Comparison of ENCODE assay signal across 8 mouse cellular contexts in genomic region chr13:21718381-21719080, GRCm38 (mm10). TPM values are rescaled to one million over a fixed set of nuclear protein-coding genes. Genes with fewer than 3 reads are reported as not detected.
A peak's percentile ranks its signal among the peaks of the same experiment; 100 is the strongest.
DNase-seq lines count a peak whose midpoint lies in the region; ATAC-seq and TF ChIP-seq lines count a peak whose summit lies in the region.

No protein-coding gene starts in this region.

- H3K9me3 ChIP-seq in heart, postnatal 0 days (replicated peaks; ENCODE audit: control insufficient read depth, low read length) = no peaks in the 10 kb centered on the region
- no peaks in the 10 kb centered on the region for H3K9me3 ChIP-seq in hindbrain, embryonic 13.5 days
- no peaks in the 10 kb centered on the region for H3K9me3 ChIP-seq in midbrain, embryonic 15.5 days

- peak overlapping the region; percentile 16; the same call in 1 of the 2 replicates for H3K27ac ChIP-seq in heart, postnatal 0 days (ENCODE audit: low read depth)
- H3K27ac ChIP-seq in heart, adult 2 months = no peak overlapping the region
- H3K27ac ChIP-seq in hindbrain, embryonic 13.5 days = peak overlapping the region; percentile 81
- peak overlapping the region; percentile 58; the same call in 1 of the 2 replicates for H3K27ac ChIP-seq in midbrain, embryonic 15.5 days

- WGBS in heart, postnatal 0 days = 75% methylated on average over 4 of the region's 4 CpGs
- 89% methylated on average over 4 of the region's 4 CpGs for WGBS in heart, adult 2 months
- 67% methylated on average over 4 of the region's 4 CpGs for WGBS in hindbrain, embryonic 13.5 days
- WGBS in midbrain, embryonic 15.5 days = 58% methylated on average over 4 of the region's 4 CpGs

- peaks cover 21% of the 10 kb centered on the region for H3K4me1 ChIP-seq in heart, postnatal 0 days (ENCODE audit: control insufficient read depth, insufficient read depth)
- peaks cover 3% of the 10 kb centered on the region for H3K4me1 ChIP-seq in heart, adult 2 months (ENCODE audit: control insufficient read depth, insufficient read depth, low read length)
- peaks cover 38% of the 10 kb centered on the region for H3K4me1 ChIP-seq in hindbrain, embryonic 13.5 days (replicated peaks)
- H3K4me1 ChIP-seq in midbrain, embryonic 15.5 days = peaks cover 36% of the 10 kb centered on the region

- H3K27me3 ChIP-seq in heart, postnatal 0 days (ENCODE audit: control insufficient read depth, insufficient read depth, low read length) = no peaks in the 10 kb centered on the region
- H3K27me3 ChIP-seq in heart, adult 2 months (ENCODE audit: control insufficient read depth, insufficient read depth, low read length) = no peaks in the 10 kb centered on the region
- H3K27me3 ChIP-seq in hindbrain, embryonic 13.5 days = no peaks in the 10 kb centered on the region
- H3K27me3 ChIP-seq in midbrain, embryonic 15.5 days (replicated peaks) = no peaks in the 10 kb centered on the region

- ATAC-seq in heart, postnatal 0 days (ENCODE audit: insufficient read depth, low read depth) = no peak
- no peak for ATAC-seq in hindbrain, embryonic 13.5 days (ENCODE audit: low FRiP score)
- no peak for ATAC-seq in midbrain, embryonic 15.5 days (replicated peaks)

- H3K4me3 ChIP-seq in heart, postnatal 0 days (ENCODE audit: low read depth, low read length) = peak overlapping the region; percentile 30
- H3K4me3 ChIP-seq in heart, adult 2 months = no peak overlapping the region
- H3K4me3 ChIP-seq in hindbrain, embryonic 13.5 days = peak overlapping the region; percentile 46
- peak overlapping the region; percentile 39 for H3K4me3 ChIP-seq in midbrain, embryonic 15.5 days

- no peaks in the 10 kb centered on the region for H3K36me3 ChIP-seq in heart, postnatal 0 days (replicated peaks; ENCODE audit: control insufficient read depth, insufficient read depth, low read length)
- peaks cover 2% of the 10 kb centered on the region; the same call in 1 of the 2 replicates for H3K36me3 ChIP-seq in heart, adult 2 months (ENCODE audit: control insufficient read depth, insufficient read depth, low read length)
- H3K36me3 ChIP-seq in hindbrain, embryonic 13.5 days = no peaks in the 10 kb centered on the region
- no peaks in the 10 kb centered on the region for H3K36me3 ChIP-seq in midbrain, embryonic 15.5 days (replicated peaks)

- no peak for TF ChIP-seq EP300 in heart, postnatal 0 days (IDR thresholded peaks at IDR 0.05; ENCODE audit: low read depth)
- TF ChIP-seq EP300 in heart, adult 2 months (IDR thresholded peaks at IDR 0.05; ENCODE audit: insufficient read depth, low read depth, low read length) = no peak

- H3K9ac ChIP-seq in heart, postnatal 0 days (replicated peaks; ENCODE audit: low read depth, low read length) = peak overlapping the region; percentile 51; the same call in 1 of the 2 replicates
- no peak overlapping the region for H3K9ac ChIP-seq in heart, adult 2 months (ENCODE audit: low read depth, low read length)
- peak overlapping the region; percentile 80 for H3K9ac ChIP-seq in hindbrain, embryonic 13.5 days
- peak overlapping the region; percentile 21; the same call in 1 of the 2 replicates for H3K9ac ChIP-seq in midbrain, embryonic 15.5 days

- DNase-seq in heart, postnatal 0 days (ENCODE audit: low spot score) = no peak
- no peak for DNase-seq in heart, adult 2 months
- peak; percentile 47 for DNase-seq in c-Kit-negative CD71-positive TER-119-positive erythroid progenitor cells, embryonic 14.5 days (ENCODE audit: low read depth, low spot score)
- DNase-seq in right cerebral cortex, postnatal 4 days = no peak
- no peak for DNase-seq in frontal cortex, postnatal 36 days (ENCODE audit: low spot score in 2 of 2)
- no peak for DNase-seq in adrenal gland, adult 18-20 months (ENCODE audit: low spot score in 2 of 2)

- H3K4me2 ChIP-seq in heart, postnatal 0 days (ENCODE audit: low read depth, low read length) = peak overlapping the region; percentile 54
- H3K4me2 ChIP-seq in hindbrain, embryonic 13.5 days = peak overlapping the region; percentile 75
- H3K4me2 ChIP-seq in midbrain, embryonic 15.5 days = peak overlapping the region; percentile 78

- no peak for TF ChIP-seq CTCF in heart, postnatal 0 days (IDR thresholded peaks at IDR 0.05; ENCODE audit: low read depth)
- TF ChIP-seq CTCF in heart, adult 2 months (IDR thresholded peaks at IDR 0.05) = no peak

- intact Hi-C loops in heart, adult 2 months (cut with DNase I) = loop anchor here (10.0 kb wide), 4 partner anchors 196 to 1976 kb away; partner anchors contain the start of genes Hist1h1t, Hist1h4c and Hist1h4d

- no peaks in the 10 kb centered on the region for H3K79me2 ChIP-seq in heart, adult 2 months (replicated peaks; ENCODE audit: control insufficient read depth, insufficient read depth, low read length)

- TF ChIP-seq POLR2A in heart, adult 2 months (IDR thresholded peaks at IDR 0.05; ENCODE audit: insufficient read depth, low read depth, low read length) = no peak

RNA-seq across cellular contexts. Expression of gene Hist1h3h, which starts 1.1 kb away (rescaled TPM):
- 1,332 and 1,437 TPM in 2 replicates for total RNA-seq in heart, postnatal 0 days (2014; rRNA removed; ENCODE audit: low replicate concordance)
- polyA plus RNA-seq in heart, postnatal 0 days (2015; fragmentation: Nextera tagmentation; extraction: Ambion mirVana) = 1.8 TPM in 1 of 2 replicates, not detected in the other
- 1 to 10 TPM; 5.5 to 9.1 TPM for total RNA-seq in heart, adult 2 months (2021)
- not detected in 2 replicates for polyA plus RNA-seq in heart, adult 2 months (2012; rRNA removed)
- 5.9 and 6.4 TPM in 2 replicates for polyA plus RNA-seq in hindbrain, embryonic 13.5 days (2015; fragmentation: Nextera tagmentation; extraction: Ambion mirVana)
- polyA plus RNA-seq in midbrain, embryonic 15.5 days (2015; fragmentation: Nextera tagmentation; extraction: Ambion mirVana) = 1.1 TPM in 1 of 2 replicates, not detected in the other
- total RNA-seq in adrenal gland, adult 18-20 months (2021) = 10 to 100 TPM; 25.1 to 28.5 TPM

RNA-seq across cellular contexts. Expression of gene Hist1h2ai, which starts 2.3 kb away (rescaled TPM):
- 828 and 1,538 TPM in 2 replicates for total RNA-seq in heart, postnatal 0 days (2014; rRNA removed; ENCODE audit: low replicate concordance)
- 3.6 and 4.3 TPM in 2 replicates for polyA plus RNA-seq in heart, postnatal 0 days (2015; fragmentation: Nextera tagmentation; extraction: Ambion mirVana)
- 1 to 10 TPM; 3.5 to 9.1 TPM for total RNA-seq in heart, adult 2 months (2021)
- 1.6 TPM in 1 of 2 replicates, not detected in the other for polyA plus RNA-seq in heart, adult 2 months (2012; rRNA removed)
- polyA plus RNA-seq in hindbrain, embryonic 13.5 days (2015; fragmentation: Nextera tagmentation; extraction: Ambion mirVana) = 12.9 and 14.0 TPM in 2 replicates
- 3.9 and 10.3 TPM in 2 replicates for polyA plus RNA-seq in midbrain, embryonic 15.5 days (2015; fragmentation: Nextera tagmentation; extraction: Ambion mirVana)
- 10 to 100 TPM; 21.4 to 30.6 TPM for total RNA-seq in adrenal gland, adult 18-20 months (2021)

RNA-seq across cellular contexts. Expression of gene Hist1h2bl, which starts 2.6 kb away (rescaled TPM):
- total RNA-seq in heart, postnatal 0 days (2014; rRNA removed; ENCODE audit: low replicate concordance) = 431 and 666 TPM in 2 replicates
- polyA plus RNA-seq in heart, postnatal 0 days (2015; fragmentation: Nextera tagmentation; extraction: Ambion mirVana) = 0.55 and 0.98 TPM in 2 replicates
- 10 to 100 TPM; 10.5 to 12.9 TPM for total RNA-seq in heart, adult 2 months (2021)
- not detected in 2 replicates for polyA plus RNA-seq in heart, adult 2 months (2012; rRNA removed)
- 1.1 and 1.9 TPM in 2 replicates for polyA plus RNA-seq in hindbrain, embryonic 13.5 days (2015; fragmentation: Nextera tagmentation; extraction: Ambion mirVana)
- 0.59 TPM in 1 of 2 replicates, not detected in the other for polyA plus RNA-seq in midbrain, embryonic 15.5 days (2015; fragmentation: Nextera tagmentation; extraction: Ambion mirVana)
- 10 to 100 TPM; 21.3 to 23.3 TPM for total RNA-seq in adrenal gland, adult 18-20 months (2021)

RNA-seq across cellular contexts. Expression of gene Hist1h2bm, which starts 3.3 kb away (rescaled TPM):
- 1,438 and 1,618 TPM in 2 replicates for total RNA-seq in heart, postnatal 0 days (2014; rRNA removed; ENCODE audit: low replicate concordance)
- polyA plus RNA-seq in heart, postnatal 0 days (2015; fragmentation: Nextera tagmentation; extraction: Ambion mirVana) = 0.60 and 0.90 TPM in 2 replicates
- 1 to 10 TPM in 1 of 2 experiments, under 1 TPM in 1; 0.78 to 2.8 TPM for total RNA-seq in heart, adult 2 months (2021)
- polyA plus RNA-seq in heart, adult 2 months (2012; rRNA removed) = 0.27 TPM in 1 of 2 replicates, not detected in the other
- polyA plus RNA-seq in hindbrain, embryonic 13.5 days (2015; fragmentation: Nextera tagmentation; extraction: Ambion mirVana) = 1.9 and 2.3 TPM in 2 replicates
- polyA plus RNA-seq in midbrain, embryonic 15.5 days (2015; fragmentation: Nextera tagmentation; extraction: Ambion mirVana) = 0.39 and 1.7 TPM in 2 replicates
- 1 to 10 TPM; 5.2 to 5.8 TPM for total RNA-seq in adrenal gland, adult 18-20 months (2021)

RNA-seq across cellular contexts. Expression of gene Hist1h4j, which starts 16.3 kb away (rescaled TPM):
- 962 and 1,129 TPM in 2 replicates for total RNA-seq in heart, postnatal 0 days (2014; rRNA removed; ENCODE audit: low replicate concordance)
- polyA plus RNA-seq in heart, postnatal 0 days (2015; fragmentation: Nextera tagmentation; extraction: Ambion mirVana) = 0.20 and 0.27 TPM in 2 replicates
- 1 to 10 TPM; 1.8 to 3.2 TPM for total RNA-seq in heart, adult 2 months (2021)
- polyA plus RNA-seq in heart, adult 2 months (2012; rRNA removed) = 0.73 TPM in 1 of 2 replicates, not detected in the other
- polyA plus RNA-seq in hindbrain, embryonic 13.5 days (2015; fragmentation: Nextera tagmentation; extraction: Ambion mirVana) = 0.39 and 0.84 TPM in 2 replicates
- 0.93 TPM in 1 of 2 replicates, not detected in the other for polyA plus RNA-seq in midbrain, embryonic 15.5 days (2015; fragmentation: Nextera tagmentation; extraction: Ambion mirVana)
- total RNA-seq in adrenal gland, adult 18-20 months (2021) = 1 to 10 TPM; 5.4 TPM
